Mouse (Mus musculus): ENCODE results near the gene Filip1.

Filip1 gene

GRCm38 (mm10) chr9:79948376-79948775 lies 64.3 kb downstream of the Filip1 start:
- no peak for DNase-seq (ENCODE audit: low read depth, low spot score)

GRCm38 (mm10) chr9:79947973-79948372 lies 64.7 kb downstream of the Filip1 start:
- no peak for DNase-seq (ENCODE audit: low read depth, low spot score)

GRCm38 (mm10) chr9:79947414-79947813 lies 65.2 kb downstream of the Filip1 start:
- peak; percentile 7 for DNase-seq (ENCODE audit: low read depth, low spot score)

- DNase-seq (ENCODE audit: low read depth, low spot score) = no peak
Observed at GRCm38 (mm10) chr9:79944872-79945271, 67.8 kb downstream of the Filip1 start.

- DNase-seq (ENCODE audit: low read depth, low spot score) = no peak
Observed at GRCm38 (mm10) chr9:79943986-79944385, 68.7 kb downstream of the Filip1 start.

GRCm38 (mm10) chr9:79938416-79939206 lies 74.0 kb downstream of the Filip1 start:
- DNase-seq (ENCODE audit: low read depth, low spot score) = no peak

- no peak for DNase-seq (ENCODE audit: low read depth, low spot score)
Observed at GRCm38 (mm10) chr9:79937570-79937969, 75.1 kb downstream of the Filip1 start.

GRCm38 (mm10) chr9:79932578-79932977 lies 80.1 kb downstream of the Filip1 start:
- no peak for DNase-seq (ENCODE audit: low read depth, low spot score)

GRCm38 (mm10) chr9:79928092-79928491 lies 84.6 kb downstream of the Filip1 start:
- no peak for DNase-seq (ENCODE audit: low read depth, low spot score)

GRCm38 (mm10) chr9:79927156-79927870 lies 85.3 kb downstream of the Filip1 start:
- DNase-seq (ENCODE audit: low read depth, low spot score) = no peak

GRCm38 (mm10) chr9:79926464-79927155 lies 86.0 kb downstream of the Filip1 start:
- DNase-seq (ENCODE audit: low read depth, low spot score) = no peak

- no peak for DNase-seq (ENCODE audit: low read depth, low spot score)
Observed at GRCm38 (mm10) chr9:79925950-79926349, 86.7 kb downstream of the Filip1 start.

- DNase-seq (ENCODE audit: low read depth, low spot score) = no peak
Observed at GRCm38 (mm10) chr9:79923262-79923661, 89.4 kb downstream of the Filip1 start.

GRCm38 (mm10) chr9:79922493-79922760 lies 90.2 kb downstream of the Filip1 start:
- no peak for DNase-seq (ENCODE audit: low read depth, low spot score)

- DNase-seq (ENCODE audit: low read depth, low spot score) = no peak
Observed at GRCm38 (mm10) chr9:79921701-79922492, 90.8 kb downstream of the Filip1 start.

- no peak for DNase-seq (ENCODE audit: low read depth, low spot score)
Observed at GRCm38 (mm10) chr9:79920540-79920933, 92.1 kb downstream of the Filip1 start.

- DNase-seq (ENCODE audit: low read depth, low spot score) = no peak
Observed at GRCm38 (mm10) chr9:79919750-79920539, 92.7 kb downstream of the Filip1 start.

- peak; percentile 55 for DNase-seq (ENCODE audit: low read depth, low spot score)
Observed at GRCm38 (mm10) chr9:79919303-79919721, 93.3 kb downstream of the Filip1 start.

- DNase-seq (ENCODE audit: low read depth, low spot score) = no peak
Observed at GRCm38 (mm10) chr9:79918325-79919117, 94.1 kb downstream of the Filip1 start.

GRCm38 (mm10) chr9:79914276-79914675 lies 98.4 kb downstream of the Filip1 start:
- DNase-seq (ENCODE audit: low read depth, low spot score) = no peak

Data from CD4-positive, CD25-positive, alpha-beta regulatory T cell, adult 2 months (primary cell).